Mouse (Mus musculus) gastrocnemius, postnatal 14 days (tissue): Measurements from ENCODE around the gene Ank3. TPM values are rescaled to one million over a fixed set of nuclear protein-coding genes. Genes with fewer than 3 reads are reported as not detected.

Source experiments
- DNase-seq: peaks from one replicate; pipeline ENCODE4 v3.0.0; 2021; ENCODE audit warnings: mixed read lengths
- intact Hi-C: fragments of 180-260 bp; cut with DNase I; formaldehyde crosslinking; loops from one replicate; pipeline ENCODE4 v1.15.1; 2025; ENCODE audit warnings: low total_unique reads
- total RNA-seq, 2 experiments: library from RNA; stranded (reverse); gene quantifications; 2 replicates each; pipeline ENCODE4 v1.2.3; 2021

The Ank3 gene
- total RNA-seq, 2 experiments from 2014 or later: 78.4 to 112 TPM

- intact Hi-C loops: no loop called here
- DNase-seq: no peak
Observed at GRCm38 (mm10) chr10:70031942-70032341, 633.4 kb downstream of the Ank3 start.

DNA sequence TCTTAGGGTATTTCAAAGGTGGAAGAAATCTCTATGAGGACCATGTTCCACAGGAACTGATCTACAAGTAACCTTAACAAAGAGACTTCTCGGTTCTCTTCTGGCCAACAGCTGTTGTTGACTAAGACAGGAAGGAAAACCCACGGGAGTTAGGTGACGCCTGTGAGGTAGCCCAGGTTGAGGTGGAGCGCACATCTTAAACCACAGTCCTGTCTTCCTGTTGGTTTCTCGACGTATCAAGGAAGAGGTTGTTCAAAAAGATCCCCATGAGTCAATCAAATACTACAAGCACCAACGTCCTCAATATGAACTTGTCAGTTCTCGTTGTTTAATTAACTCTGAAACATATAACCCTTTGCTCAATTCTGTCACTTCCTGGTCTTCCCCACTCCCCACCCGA is 634.4 kb downstream of the Ank3 start:
- intact Hi-C loops: no loop called here
- DNase-seq: no peak

- DNase-seq: no peak
- intact Hi-C loops: no loop called here
Observed at GRCm38 (mm10) chr10:70033856-70034255, 635.3 kb downstream of the Ank3 start.

GRCm38 (mm10) chr10:70039871-70040291 is 641.3 kb downstream of the Ank3 start:
- DNase-seq: peak; percentile 55
- intact Hi-C loops: no loop called here

- intact Hi-C loops: no loop called here
- DNase-seq: no peak
Observed at GRCm38 (mm10) chr10:70041562-70041961, 643.0 kb downstream of the Ank3 start.

DNA sequence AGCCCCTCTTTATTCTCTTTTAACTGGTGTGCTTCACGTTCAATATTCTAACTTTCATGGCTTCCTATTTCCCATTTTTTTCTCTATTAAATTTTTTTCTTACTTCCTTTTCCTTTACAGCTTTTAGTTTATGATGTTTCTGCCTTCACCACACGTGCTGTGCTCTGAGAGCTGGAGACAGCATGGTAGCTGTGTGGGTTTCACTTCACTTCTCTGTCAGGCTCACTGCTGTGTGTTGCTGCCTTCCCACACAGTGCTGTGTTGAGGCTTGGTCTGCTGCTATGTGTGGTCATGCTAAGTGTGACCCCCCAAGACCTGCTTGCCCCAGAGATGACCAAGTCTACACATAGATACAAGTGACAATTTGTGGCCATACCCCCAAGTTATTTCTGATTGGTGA is 647.1 kb downstream of the Ank3 start:
- intact Hi-C loops: no loop called here

GRCm38 (mm10) chr10:70049771-70050170 is 651.2 kb downstream of the Ank3 start:
- DNase-seq: no peak
- intact Hi-C loops: no loop called here

More for the DNA sequence above, 647.1 kb downstream of the Ank3 start:
- DNase-seq: no peak

DNA sequence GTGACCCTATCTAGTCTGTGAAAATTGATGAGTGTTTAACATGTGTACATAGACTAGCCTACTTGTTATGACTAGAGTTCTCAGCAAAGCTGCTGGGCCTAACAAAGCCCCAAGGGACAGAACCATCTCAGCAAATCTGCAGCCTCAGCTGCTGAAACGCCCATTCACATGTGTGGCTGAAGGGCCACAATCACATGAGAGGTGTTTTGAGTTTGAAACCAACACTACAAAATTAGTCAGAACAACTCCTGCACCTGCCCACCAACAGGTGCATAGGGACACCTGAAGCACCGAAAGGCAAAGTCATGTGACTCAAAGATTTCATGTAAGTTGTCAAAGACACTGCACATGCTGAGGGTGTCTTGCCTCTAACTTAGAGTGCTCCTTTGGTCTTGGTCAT is 656.7 kb downstream of the Ank3 start:
- intact Hi-C loops: no loop called here
- no peak for DNase-seq

- intact Hi-C loops: no loop called here
- DNase-seq: peak; percentile 45
Observed at GRCm38 (mm10) chr10:70057064-70057463, 658.5 kb downstream of the Ank3 start.

GRCm38 (mm10) chr10:70060021-70060688 is 661.6 kb downstream of the Ank3 start:
- peak; percentile 67 for DNase-seq
- intact Hi-C loops: no loop called here

- intact Hi-C loops: no loop called here
- DNase-seq: no peak
Observed at GRCm38 (mm10) chr10:70060689-70061081, 662.1 kb downstream of the Ank3 start.

- DNase-seq: no peak
- intact Hi-C loops: no loop called here
Observed at GRCm38 (mm10) chr10:70063881-70064555, 665.4 kb downstream of the Ank3 start.

DNA sequence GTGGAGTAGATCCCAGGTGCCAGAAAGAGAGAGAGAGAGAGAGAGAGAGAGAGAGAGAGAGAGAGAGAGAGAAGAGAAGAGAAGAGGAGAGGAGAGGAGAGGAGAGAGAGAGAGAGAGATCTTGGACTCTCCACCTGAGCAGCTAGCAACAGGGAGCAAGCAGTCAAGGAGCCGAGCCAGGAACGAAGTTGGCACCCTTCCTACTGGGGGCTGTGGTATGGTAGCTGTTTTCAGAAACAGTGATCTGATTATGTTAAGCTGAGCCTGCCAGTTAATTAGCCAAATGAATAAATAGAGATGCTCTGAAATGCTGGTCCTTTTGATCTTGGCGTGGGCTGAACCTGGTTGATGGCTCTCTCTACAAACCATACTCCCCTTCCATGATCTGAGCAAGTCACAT is 666.6 kb downstream of the Ank3 start:
- DNase-seq: no peak
- intact Hi-C loops: no loop called here

DNA sequence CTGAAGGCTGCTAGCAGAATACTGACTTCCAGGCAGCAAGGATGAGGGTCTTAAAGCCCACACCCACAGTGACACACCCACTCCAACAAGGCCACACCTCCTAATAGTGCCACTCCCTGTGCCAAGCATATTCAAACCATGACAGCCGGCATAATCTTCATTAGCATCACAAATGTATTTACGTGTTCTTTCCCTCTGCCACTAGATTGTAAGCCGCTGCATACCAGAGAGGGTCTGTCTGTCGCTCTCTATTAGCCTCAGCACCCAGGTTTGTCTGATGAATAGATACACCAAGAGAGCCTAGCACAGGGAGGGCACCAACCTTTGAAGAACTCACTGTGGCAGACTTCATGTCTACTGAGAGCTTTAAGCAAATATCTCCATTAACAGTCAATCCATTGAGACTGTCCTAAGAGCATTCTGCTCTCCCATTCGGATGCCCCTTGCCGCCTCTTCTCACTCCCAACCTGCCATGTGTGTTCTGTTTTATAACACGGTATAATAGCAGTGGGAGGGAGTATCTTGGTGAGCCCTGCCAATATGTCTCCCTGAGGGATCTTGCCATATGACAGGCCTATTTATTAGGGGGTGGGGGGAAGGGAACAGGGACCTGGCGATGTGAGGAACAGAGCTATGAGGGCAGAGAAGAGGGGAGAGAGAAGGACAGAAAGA is 668.1 kb downstream of the Ank3 start:
- DNase-seq: no peak
- intact Hi-C loops: no loop called here

DNA sequence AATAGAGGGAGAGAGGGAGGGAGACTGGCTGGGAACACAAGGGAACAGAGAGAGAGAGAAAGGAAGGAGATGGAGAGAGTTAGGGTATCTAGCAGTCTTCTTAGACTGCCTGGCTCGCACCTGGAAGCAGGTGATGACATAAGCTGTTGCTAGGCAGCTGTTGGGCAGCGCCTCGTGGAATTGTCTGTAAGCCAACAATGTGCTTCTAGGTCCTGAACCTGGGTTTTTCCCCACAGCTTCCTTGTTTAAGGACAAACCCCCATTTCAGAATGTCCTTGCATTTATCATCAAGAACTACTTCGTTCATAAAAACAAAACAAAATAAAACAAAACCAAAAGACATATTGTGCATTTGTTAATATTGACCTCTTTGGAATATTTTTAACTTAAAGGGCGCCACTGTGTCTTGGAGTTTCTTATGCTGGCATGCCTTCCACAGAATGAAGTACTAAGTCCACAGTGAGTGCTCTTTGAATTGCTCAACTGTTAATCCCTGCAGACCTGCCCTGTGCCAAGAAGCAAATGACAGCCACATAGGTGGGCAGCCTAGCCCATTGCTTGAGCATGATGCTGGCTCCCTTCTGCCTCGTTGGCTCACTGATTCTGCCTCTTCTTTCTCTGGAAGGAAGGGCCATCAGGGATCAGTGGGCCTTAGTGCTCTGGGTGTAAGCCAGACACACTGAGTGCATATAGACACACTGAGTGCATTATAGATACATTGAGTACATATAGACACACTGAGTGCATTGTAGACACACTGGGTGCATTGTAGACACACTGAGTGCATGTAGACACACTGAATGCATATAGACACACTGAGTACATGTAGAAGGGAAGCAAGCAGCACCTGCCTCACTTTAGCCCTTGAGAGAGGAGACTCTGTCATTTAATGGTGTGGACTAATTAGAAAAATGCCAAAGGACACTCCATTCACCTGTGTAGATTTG is 668.9 kb downstream of the Ank3 start:
- DNase-seq: no peak
- intact Hi-C loops: no loop called here

- intact Hi-C loops: no loop called here
- no peak for DNase-seq
Observed at GRCm38 (mm10) chr10:70069321-70069720, 670.7 kb downstream of the Ank3 start.

GRCm38 (mm10) chr10:70071334-70071733 is 672.8 kb downstream of the Ank3 start:
- intact Hi-C loops: no loop called here

More at GRCm38 (mm10) chr10:70071334-70071733, 672.8 kb downstream of the Ank3 start:
- DNase-seq: no peak
